Mouse (Mus musculus): ENCODE measurements around the gene Tenm4. TPM values are rescaled to one million over a fixed set of nuclear protein-coding genes. Genes with fewer than 3 reads are reported as not detected.

The Tenm4 gene
- total and polyA plus RNA-seq, 3 experiments: 9.2 to 15.2 TPM; not detected in 1

DNA sequence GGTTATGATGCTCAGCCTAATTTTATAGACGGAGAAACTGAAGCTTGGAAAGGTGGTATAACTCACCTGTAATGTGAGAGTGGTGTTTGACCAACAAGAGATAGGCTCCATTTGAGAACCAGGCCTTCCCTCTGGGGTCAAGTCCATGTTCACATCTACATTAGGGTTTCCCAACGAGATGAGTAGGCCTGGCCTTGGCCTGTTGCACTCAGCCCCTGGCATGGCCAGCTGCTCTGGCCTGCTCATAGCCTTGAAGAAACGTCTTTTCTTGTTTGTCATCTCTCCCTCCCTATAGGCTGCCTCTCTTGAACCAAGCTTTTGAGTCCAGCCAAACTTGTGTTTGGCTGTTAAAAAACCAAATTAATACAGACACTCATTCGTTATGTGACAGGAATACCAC, 668.5 kb downstream of the Tenm4 start:
- TF ChIP-seq MAZ (IDR thresholded peaks at IDR 0.05; ENCODE audit: low read depth, low read length): no peak
- no peak for TF ChIP-seq NELFE (IDR thresholded peaks at IDR 0.05; ENCODE audit: low read depth, low read length)
- TF ChIP-seq BHLHE40 (IDR thresholded peaks at IDR 0.05; ENCODE audit: borderline replicate concordance, low read depth, low read length): no peak
- TF ChIP-seq POLR2A (IDR thresholded peaks at IDR 0.05; ENCODE audit: control insufficient read depth in 1 of 2, insufficient read depth in 1 of 2, low read depth in 1 of 2, low read length in 2 of 2, poor library complexity in 1 of 2): no peak
- no peak for TF ChIP-seq CHD1 (IDR thresholded peaks at IDR 0.05; ENCODE audit: low read depth, low read length)
- TF ChIP-seq USF1 (IDR thresholded peaks at IDR 0.05; ENCODE audit: low read depth, low read length): no peak
- no peak for TF ChIP-seq HCFC1 (IDR thresholded peaks at IDR 0.05; ENCODE audit: low read depth, low read length)
- TF ChIP-seq CTCF (IDR thresholded peaks at IDR 0.05 in 2 of 3, conservative IDR thresholded peaks at IDR 0.05 in 1 of 3; ENCODE audit: control insufficient read depth in 1 of 3, insufficient read depth in 1 of 3, low read depth in 2 of 3, low read length in 3 of 3, poor library complexity in 1 of 3, severe bottlenecking in 1 of 3): no peak
- no peak for TF ChIP-seq ELF1 (IDR thresholded peaks at IDR 0.05; ENCODE audit: low read depth, low read length)
- no peak for TF ChIP-seq KAT2A (conservative IDR thresholded peaks at IDR 0.05; ENCODE audit: low read depth, low read length)
- no peak for TF ChIP-seq ZKSCAN1 (IDR thresholded peaks at IDR 0.05; ENCODE audit: low read depth, low read length)
- no peak for TF ChIP-seq GATA1 (IDR thresholded peaks at IDR 0.05; ENCODE audit: low read depth, low read length)
- no peak for TF ChIP-seq MAX (IDR thresholded peaks at IDR 0.05; ENCODE audit: low read length)
- no peak for TF ChIP-seq SIN3A (IDR thresholded peaks at IDR 0.05; ENCODE audit: low read length)
- TF ChIP-seq NRF1 (IDR thresholded peaks at IDR 0.05; ENCODE audit: insufficient read depth, low read depth, low read length, poor library complexity, severe bottlenecking): no peak
- no peak for TF ChIP-seq JUND (IDR thresholded peaks at IDR 0.05; ENCODE audit: low read depth, low read length)
- no peak for TF ChIP-seq MYB (IDR thresholded peaks at IDR 0.05; ENCODE audit: low read depth, low read length)

DNA sequence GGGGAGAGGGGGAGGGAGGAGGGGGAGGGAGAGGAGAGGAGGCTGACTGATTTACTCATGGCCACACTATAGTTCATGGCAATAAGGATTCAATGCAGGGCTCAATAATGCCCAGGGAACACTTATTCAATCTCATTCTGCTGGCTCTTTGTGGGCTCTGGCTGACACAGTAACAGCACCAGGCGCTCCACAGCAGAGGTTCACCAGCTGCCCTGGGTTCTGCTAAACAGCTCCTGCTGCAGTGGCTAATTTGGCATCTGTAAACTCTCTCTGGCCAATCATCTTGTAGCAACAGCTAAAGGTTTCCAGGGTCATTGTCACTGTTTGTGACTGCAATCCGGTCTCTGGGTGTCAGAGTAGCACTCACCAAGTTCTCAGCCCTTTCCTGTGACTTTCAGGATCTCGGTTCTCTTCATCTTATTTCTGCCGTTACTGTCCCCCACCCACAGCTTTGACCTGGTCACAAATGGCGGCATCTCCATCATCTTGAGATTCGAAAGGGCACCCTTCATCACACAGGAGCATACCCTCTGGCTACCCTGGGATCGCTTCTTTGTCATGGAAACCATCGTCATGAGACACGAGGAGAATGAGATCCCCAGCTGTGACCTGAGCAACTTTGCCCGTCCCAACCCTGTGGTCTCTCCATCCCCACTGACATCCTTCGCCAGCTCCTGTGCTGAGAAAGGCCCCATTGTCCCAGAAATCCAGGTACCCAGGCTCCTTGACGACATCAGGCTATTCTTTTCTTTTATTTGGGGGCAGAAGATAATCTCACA, 671.6 kb downstream of the Tenm4 start:
- TF ChIP-seq KAT2A (conservative IDR thresholded peaks at IDR 0.05; ENCODE audit: low read depth, low read length) (no peak), JUND (IDR thresholded peaks at IDR 0.05; ENCODE audit: low read depth, low read length) (no peak), SMC3 (IDR thresholded peaks at IDR 0.05; ENCODE audit: low read depth, low read length) (no peak), POLR2AphosphoS2 (IDR thresholded peaks at IDR 0.05; ENCODE audit: low read length) (no peak), RAD21 (IDR thresholded peaks at IDR 0.05; ENCODE audit: low read depth, low read length) (no peak), MAFK (IDR thresholded peaks at IDR 0.05; ENCODE audit: borderline replicate concordance, low read depth, low read length) (no peak), TAL1 (IDR thresholded peaks at IDR 0.05; ENCODE audit: low read length) (no peak), HCFC1 (IDR thresholded peaks at IDR 0.05; ENCODE audit: low read depth, low read length) (no peak)
- DNase-seq (ENCODE audit: low read depth, low spot score): no peak
- no peak overlapping the region for H3K9ac ChIP-seq (ENCODE audit: control insufficient read depth, low read depth, low read length, poor library complexity, severe bottlenecking)
- H3K27me3 ChIP-seq (ENCODE audit: control insufficient read depth in 1 of 2, insufficient read depth in 2 of 2, low read length in 2 of 2): no peaks in the 10 kb centered on the region
- no peaks in the 10 kb centered on the region for H3K36me3 ChIP-seq (ENCODE audit: control insufficient read depth in 1 of 2, insufficient read depth in 2 of 2, low read length in 2 of 2)
- no peaks in the 10 kb centered on the region for H3K79me2 ChIP-seq (ENCODE audit: control insufficient read depth, insufficient read depth, low read length, poor library complexity)
- H3K27ac ChIP-seq (ENCODE audit: control insufficient read depth, low read depth, low read length): no peak overlapping the region
- no peak overlapping the region for H3K4me3 ChIP-seq (ENCODE audit: control insufficient read depth in 1 of 2, insufficient read depth in 1 of 2, low read depth in 2 of 2, low read length in 2 of 2)
- no peaks in the 10 kb centered on the region for H3K4me1 ChIP-seq (ENCODE audit: control insufficient read depth in 1 of 2, insufficient read depth in 2 of 2, low read length in 2 of 2)
- H3K9me3 ChIP-seq (replicated peaks; ENCODE audit: insufficient read depth, low read length): no peaks in the 10 kb centered on the region

More for the DNA sequence above, 668.5 kb downstream of the Tenm4 start:
- Histone ChIP-seq H3K4me1 (ENCODE audit: control insufficient read depth in 1 of 2, insufficient read depth in 2 of 2, low read length in 2 of 2) (no peaks in the 10 kb centered on the region), H3K9me3 (replicated peaks; ENCODE audit: insufficient read depth, low read length) (no peaks in the 10 kb centered on the region), H3K27me3 (ENCODE audit: control insufficient read depth in 1 of 2, insufficient read depth in 2 of 2, low read length in 2 of 2) (no peaks in the 10 kb centered on the region), H3K4me3 (ENCODE audit: control insufficient read depth in 1 of 2, insufficient read depth in 1 of 2, low read depth in 2 of 2, low read length in 2 of 2) (no peak overlapping the region), H3K27ac (ENCODE audit: control insufficient read depth, low read depth, low read length) (no peak overlapping the region), H3K36me3 (ENCODE audit: control insufficient read depth in 1 of 2, insufficient read depth in 2 of 2, low read length in 2 of 2) (no peaks in the 10 kb centered on the region), H3K9ac (ENCODE audit: control insufficient read depth, low read depth, low read length, poor library complexity, severe bottlenecking) (no peak overlapping the region), H3K79me2 (ENCODE audit: control insufficient read depth, insufficient read depth, low read length, poor library complexity) (no peaks in the 10 kb centered on the region)
- no peak for DNase-seq (ENCODE audit: low read depth, low spot score)
